Mouse (Mus musculus) kidney, adult 2 months (tissue): ENCODE measurements around the gene Plxnb1.

ENCODE experiments used
- CTCF ChIP-seq: fragments of 200-500 bp; conservative IDR thresholded peaks from 2 replicates; pipeline ENCODE4 v1.5.1; 2011; ENCODE audit warnings: low read depth, mild to moderate bottlenecking, control low read depth, low read length, moderate library complexity, mixed read lengths; ENCODE audit not compliant: insufficient read depth, insufficient read length
- POLR2A ChIP-seq: fragments of 200-500 bp; IDR thresholded peaks from one replicate; pipeline ENCODE4 v1.6.1; 2011; ENCODE audit warnings: low read depth, low read length, control low read depth

DNA sequence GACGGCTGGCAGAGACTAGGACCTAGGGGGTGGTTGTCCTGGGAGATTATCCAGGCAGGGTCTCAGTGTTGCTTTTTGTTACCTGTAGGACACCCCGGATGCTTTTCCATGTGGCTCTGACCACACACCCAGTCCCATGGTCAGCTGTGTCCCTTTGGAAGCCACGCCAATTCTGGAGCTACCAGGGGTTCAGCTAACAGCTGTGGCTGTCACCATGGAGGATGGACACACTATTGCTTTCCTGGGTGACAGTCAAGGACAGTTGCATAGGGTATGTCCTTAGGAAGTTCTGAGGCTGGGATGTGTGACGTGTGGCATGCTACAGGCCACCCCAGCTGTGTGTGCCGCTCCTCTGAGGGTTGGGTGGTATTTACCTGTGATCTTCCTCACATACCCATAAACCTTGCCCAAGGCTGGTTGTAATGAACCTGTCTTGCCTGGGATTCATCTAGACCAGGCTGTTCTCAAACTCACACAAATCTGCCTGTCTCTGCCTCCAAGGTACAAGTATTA is 6.8 kb downstream of the Plxnb1 start:
- TF ChIP-seq CTCF (no peak), POLR2A (no peak)
